Mouse (Mus musculus) CH12.LX (cell line): ENCODE data around the gene Sult6b1. TPM values are rescaled to one million over a fixed set of nuclear protein-coding genes. Genes with fewer than 3 reads are reported as not detected.
A peak's percentile ranks its signal among the peaks of the same experiment; 100 is the strongest.

Source experiments
- DNase-seq: peaks from one replicate; pipeline ENCODE4 v3.0.0-alpha.2; 2013; ENCODE audit errors: extremely low read depth
- H3K27ac ChIP-seq: 2 replicates; pipeline ENCODE4 v1.5.1; 2012; ENCODE audit warnings: low read depth, mild to moderate bottlenecking, control low read depth, moderate library complexity; ENCODE audit not compliant: insufficient read depth
- H3K27me3 ChIP-seq: replicated peaks from 2 replicates; pipeline ENCODE3; 2012; ENCODE audit warnings: inconsistent platforms
- H3K36me3 ChIP-seq, 2 experiments: replicated peaks in 1 of 2; 2 replicates each; pipeline versions ENCODE3 to v1.6.1; 2012; ENCODE audit warnings: inconsistent platforms in 1 of 2, low read length in 1 of 2, mild to moderate bottlenecking in 1 of 2, mixed read lengths in 1 of 2, moderate library complexity in 1 of 2; ENCODE audit not compliant: control insufficient read depth in 1 of 2, insufficient read depth in 1 of 2
- H3K4me1 ChIP-seq, 2 experiments: 2 replicates each; pipeline ENCODE4 v1.6.1; 2012; ENCODE audit warnings: inconsistent platforms in 1 of 2, moderate library complexity in 1 of 2; ENCODE audit not compliant: insufficient read depth in 2 of 2, control insufficient read depth in 1 of 2
- H3K4me2 ChIP-seq: 2 replicates; pipeline ENCODE4 v1.6.1; 2012; ENCODE audit warnings: low read depth, mild to moderate bottlenecking, control low read depth; ENCODE audit not compliant: poor library complexity, insufficient read depth, severe bottlenecking
- H3K4me3 ChIP-seq, 3 experiments: fragments of 150-350 bp in 1 of 3; sonication (generic) in 1 of 3; replicated peaks in 1 of 3; 2 replicates each; pipeline versions ENCODE3 to v1.5.1; 2011 to 2012; ENCODE audit warnings: low read depth in 2 of 3, low read length in 2 of 3, mild to moderate bottlenecking in 2 of 3, moderate library complexity in 2 of 3, control low read depth in 1 of 3, improper control_type of control experiment in 1 of 3, inconsistent platforms in 1 of 3, mixed read lengths in 1 of 3; ENCODE audit not compliant: poor library complexity in 1 of 3
- H3K79me2 ChIP-seq: replicated peaks from 2 replicates; pipeline ENCODE4 v1.6.1; 2012; ENCODE audit warnings: mild to moderate bottlenecking, moderate library complexity; ENCODE audit not compliant: control insufficient read depth, poor library complexity, insufficient read depth, severe bottlenecking; ENCODE audit errors: extremely low read depth
- H3K9ac ChIP-seq: 2 replicates; pipeline ENCODE4 v1.6.1; 2012; ENCODE audit warnings: low read depth, mild to moderate bottlenecking, control low read depth, moderate library complexity; ENCODE audit not compliant: insufficient read depth
- H3K9me3 ChIP-seq: replicated peaks from 2 replicates; pipeline ENCODE3; 2012; ENCODE audit warnings: low read length, inconsistent platforms, mixed read lengths
- CHD1 ChIP-seq: IDR thresholded peaks from 2 replicates; pipeline ENCODE4 v1.6.1; 2012; ENCODE audit warnings: low read depth, low read length, improper control_type of control experiment, inconsistent platforms
- CHD2 ChIP-seq: IDR thresholded peaks from 2 replicates; pipeline ENCODE4 v1.6.1; 2011; ENCODE audit warnings: low read length, improper control_type of control experiment
- CTCF ChIP-seq, 2 experiments: IDR thresholded peaks in 1 of 2; conservative IDR thresholded peaks in 1 of 2; 2 replicates each; pipeline ENCODE4 v1.5.1; 2011 to 2012; ENCODE audit warnings: low read depth in 2 of 2, low read length in 2 of 2, improper control_type of control experiment in 1 of 2, inconsistent platforms in 1 of 2, mild to moderate bottlenecking in 1 of 2, moderate library complexity in 1 of 2
- E2F4 ChIP-seq: IDR thresholded peaks from 2 replicates; pipeline ENCODE4 v1.6.1; 2011; ENCODE audit warnings: low read depth, low read length, improper control_type of control experiment; ENCODE audit not compliant: insufficient replicate concordance
- ELF1 ChIP-seq: IDR thresholded peaks from 2 replicates; pipeline ENCODE4 v1.6.1; 2014; ENCODE audit warnings: low read depth, mild to moderate bottlenecking, inconsistent platforms, low read length, improper control_type of control experiment
- ETS1 ChIP-seq: conservative IDR thresholded peaks from 2 replicates; pipeline ENCODE4 v1.6.1; 2012; ENCODE audit warnings: low read depth, mild to moderate bottlenecking, inconsistent platforms, low read length, improper control_type of control experiment, moderate library complexity
- GABPA ChIP-seq: IDR thresholded peaks from 2 replicates; pipeline ENCODE4 v1.6.1; 2012; ENCODE audit warnings: low read depth, low read length, improper control_type of control experiment, inconsistent platforms; ENCODE audit not compliant: insufficient replicate concordance
- HCFC1 ChIP-seq: IDR thresholded peaks from 2 replicates; pipeline ENCODE4 v1.6.1; 2012; ENCODE audit warnings: low read depth, mild to moderate bottlenecking, inconsistent platforms, low read length, improper control_type of control experiment
- JUND ChIP-seq: conservative IDR thresholded peaks from 2 replicates; pipeline ENCODE4 v1.6.1; 2011; ENCODE audit warnings: low read depth, low read length, improper control_type of control experiment
- KAT2A ChIP-seq: IDR thresholded peaks from 2 replicates; pipeline ENCODE4 v1.6.1; 2012; ENCODE audit warnings: low read length, improper control_type of control experiment, inconsistent platforms; ENCODE audit not compliant: insufficient replicate concordance
- MAFK ChIP-seq: IDR thresholded peaks from 2 replicates; pipeline ENCODE4 v1.6.1; 2011; ENCODE audit warnings: low read length, improper control_type of control experiment; ENCODE audit not compliant: insufficient replicate concordance
- MAX ChIP-seq: IDR thresholded peaks from 2 replicates; pipeline ENCODE4 v1.6.1; 2011; ENCODE audit warnings: low read length, improper control_type of control experiment
- MEF2A ChIP-seq: IDR thresholded peaks from 2 replicates; pipeline ENCODE4 v1.6.1; 2014; ENCODE audit warnings: low read depth, mild to moderate bottlenecking, inconsistent platforms, low read length, improper control_type of control experiment, borderline replicate concordance
- TBP ChIP-seq: conservative IDR thresholded peaks from 2 replicates; pipeline ENCODE4 v1.6.1; 2011; ENCODE audit warnings: low read depth, low read length, improper control_type of control experiment
- UBTF ChIP-seq: IDR thresholded peaks from 2 replicates; pipeline ENCODE4 v1.6.1; 2012; ENCODE audit warnings: low read depth, mild to moderate bottlenecking, inconsistent platforms, low read length, improper control_type of control experiment, moderate library complexity
- USF1 ChIP-seq: IDR thresholded peaks from 2 replicates; pipeline ENCODE4 v1.6.1; 2014; ENCODE audit warnings: low read depth, mild to moderate bottlenecking, inconsistent platforms, low read length, improper control_type of control experiment
- ZC3H11A ChIP-seq: IDR thresholded peaks from 2 replicates; pipeline ENCODE4 v1.6.1; 2012; ENCODE audit warnings: low read depth, mild to moderate bottlenecking, inconsistent platforms, low read length, improper control_type of control experiment
- ZNF384 ChIP-seq: IDR thresholded peaks from 2 replicates; pipeline ENCODE4 v1.6.1; 2012; ENCODE audit warnings: low read depth, low read length, improper control_type of control experiment, inconsistent platforms
- dilution Hi-C: fragments of 300-500 bp; cut with MboI; formaldehyde crosslinking; loops from 2 replicates; pipeline ENCODE4 v1.14.3; 2020; ENCODE audit warnings: low sequenced_read_pairs; ENCODE audit not compliant: extremely low pct_unique_long_range_greater_than_20kb, extremely low pct_ligation_motif_present
- in situ Hi-C: fragments of 300-500 bp; cut with MboI; formaldehyde crosslinking; loops from 3 replicates; pipeline ENCODE4 v1.14.3; 2019; ENCODE audit warnings: low sequenced_read_pairs, low pct_ligation_motif_present, low pct_unique_long_range_greater_than_20kb, mixed read lengths
- polyA plus RNA-seq: library from polyadenylated mRNA; unstranded; fragments of >175 nt; gene quantifications from 2 replicates; pipeline ENCODE4 v1.2.1, GENCODE M21; 2012; ENCODE audit warnings: low read depth; ENCODE audit not compliant: insufficient read length
- total RNA-seq, 2 experiments: library from RNA; depleted of rRNA; stranded (reverse); fragments of 300-350 nt in 1 of 2; fragments of >200 nt in 1 of 2; gene quantifications; 2 replicates each; pipeline ENCODE4 v1.2.3; 2012 to 2014

Gene Sult6b1
- total and polyA plus RNA-seq, 3 experiments, result 0.34 to 0.46 TPM; not detected in 1

DNA sequence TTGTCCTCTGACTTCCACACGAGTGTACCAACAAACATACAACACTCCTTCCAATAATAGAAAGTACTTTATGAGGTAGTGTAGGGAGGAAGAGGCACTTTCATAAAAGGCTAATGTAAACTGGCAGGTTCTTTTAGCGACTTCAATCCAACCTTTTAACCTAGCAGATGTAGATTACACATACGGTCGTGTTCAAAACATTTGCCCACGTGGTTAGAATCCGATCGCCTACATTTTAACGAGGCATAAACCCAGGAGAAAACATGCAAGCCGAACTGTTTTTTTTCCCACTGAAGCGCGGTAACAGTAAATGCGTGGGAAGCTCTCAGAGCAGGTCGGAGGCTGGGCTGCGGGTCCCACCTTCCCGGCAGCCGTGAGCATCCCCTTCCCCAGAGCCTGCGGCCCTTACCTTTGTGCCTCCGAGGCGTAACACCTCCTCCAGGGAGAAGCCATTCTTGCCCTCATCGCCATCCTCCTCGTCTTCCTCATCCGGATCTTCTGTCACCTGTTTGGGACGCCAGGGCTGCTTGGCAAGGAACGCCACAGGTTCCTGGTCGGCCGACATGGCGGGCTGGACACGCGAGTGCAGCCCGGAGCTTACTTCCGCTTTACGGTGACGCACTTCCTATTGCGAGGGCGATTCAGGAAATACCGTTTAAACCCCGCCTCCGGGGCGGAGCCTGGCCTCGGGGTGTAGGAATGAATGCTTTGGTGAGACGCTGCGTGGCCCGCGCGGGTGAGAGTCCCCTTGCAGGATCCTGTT, 29.9 kb upstream of the Sult6b1 start, which contains the start of the genes Cebpz and Ndufaf7 (continued):
- TF ChIP-seq E2F4, result no peak
- TF ChIP-seq ETS1, result no peak
- no peak for TF ChIP-seq CHD1
- TF ChIP-seq MAX, result peak; percentile 76; the same call in 1 of the 2 replicates
- no peak for TF ChIP-seq UBTF
- no peak for TF ChIP-seq ZC3H11A
- peak; percentile 14; the same call in 1 of the 2 replicates for TF ChIP-seq MEF2A
- TF ChIP-seq ELF1, result peak; percentile 97
- TF ChIP-seq MAFK, result no peak
- peak; percentile 93 for TF ChIP-seq HCFC1
- TF ChIP-seq JUND, result no peak

DNA sequence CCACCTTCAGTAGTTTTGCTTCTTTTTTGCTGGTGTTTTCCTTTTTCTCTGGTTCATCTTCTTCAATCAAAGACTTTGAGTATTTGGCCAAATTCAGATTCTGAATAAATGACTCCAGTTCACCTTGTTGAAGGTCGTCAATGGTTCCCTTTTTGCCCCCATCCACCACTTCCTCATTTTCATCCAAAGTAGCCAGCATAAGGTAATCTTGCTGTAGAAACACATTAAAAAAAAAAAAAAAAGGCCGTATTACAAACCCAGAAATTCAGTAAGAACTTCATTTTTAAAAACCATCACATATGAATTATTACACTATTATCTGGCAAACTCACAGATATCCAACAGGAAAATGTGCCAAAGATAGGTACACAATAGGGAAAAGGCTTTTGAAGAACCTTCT, 29.1 kb upstream of the Sult6b1 start:
- no peak for DNase-seq
- H3K9ac ChIP-seq, result peak overlapping the region; percentile 77
- no peak overlapping the region for H3K27ac ChIP-seq
- H3K4me1 ChIP-seq, result peaks cover 9 to 48% of the 10 kb centered on the region in 2 experiments
- TF ChIP-seq TBP (no peak), JUND (no peak), GABPA (no peak), CTCF (conservative IDR thresholded peaks at IDR 0.05 in 1 of 2, IDR thresholded peaks at IDR 0.05 in 1 of 2; ENCODE audit: low read depth in 2 of 2, low read length in 2 of 2) (no peak), ZNF384 (0 out of 2 replicates have a peak, but pooled peaks have one; percentile 11), USF1 (no peak), KAT2A (no peak), CHD2 (no peak)
- no peaks in the 10 kb centered on the region for H3K27me3 ChIP-seq
- H3K79me2 ChIP-seq, result peaks cover 50% of the 10 kb centered on the region
- peak overlapping the region; percentile 78 to 96 (median 91) for H3K4me3 ChIP-seq
- no peaks in the 10 kb centered on the region for H3K9me3 ChIP-seq
- dilution Hi-C loops, result no loop called here
- in situ Hi-C loops, result no loop called here
- peak overlapping the region; percentile 82 for H3K4me2 ChIP-seq
- peaks cover 40 to 56% of the 10 kb centered on the region in 2 experiments for H3K36me3 ChIP-seq
